In the genomic region with DNA sequence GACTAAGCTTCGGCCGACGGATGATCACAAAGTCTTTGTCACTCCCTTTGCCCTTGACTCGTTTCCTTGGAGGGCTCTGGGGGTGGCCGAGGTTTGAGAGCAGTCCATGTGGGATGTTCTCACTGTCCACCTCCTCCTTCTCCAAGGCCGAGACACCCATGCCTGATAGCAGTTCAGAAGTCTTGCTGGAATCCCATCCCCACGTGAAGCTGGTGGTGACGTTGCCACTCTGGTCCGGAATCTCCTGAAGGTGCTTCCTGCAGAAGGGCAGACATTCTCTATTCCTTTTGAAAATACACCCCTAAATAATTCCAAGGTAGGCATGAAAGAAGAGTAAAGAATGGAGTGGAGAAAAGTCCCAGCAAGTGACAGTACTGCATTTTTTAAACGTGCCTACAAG, we compare ENCODE assay signal across 7 mouse cellular contexts. TPM values are rescaled to one million over a fixed set of nuclear protein-coding genes. Genes with fewer than 3 reads are reported as not detected.
DNase-seq lines count a peak whose midpoint lies in the region; ATAC-seq lines count a peak whose summit lies in the region.

No protein-coding gene starts in this region.

- no peaks in the 10 kb centered on the region for H3K9me3 ChIP-seq in heart, embryonic 15.5 days (replicated peaks)

- H3K9ac ChIP-seq in heart, embryonic 15.5 days, result peak overlapping the region; percentile 49

- peak overlapping the region; percentile 89 for H3K4me3 ChIP-seq in heart, embryonic 15.5 days
- peak overlapping the region; percentile 75 for H3K4me3 ChIP-seq in macrophage (ENCODE audit: inconsistent target)

- intact Hi-C loops in left cerebral cortex, postnatal 36 days (cut with DNase I), result no loop called here

- no peak overlapping the region for H3K27ac ChIP-seq in heart, embryonic 15.5 days
- H3K27ac ChIP-seq in macrophage, result peak overlapping the region; percentile 62

- H3K27me3 ChIP-seq in heart, embryonic 15.5 days, result no peaks in the 10 kb centered on the region

- no peak for ATAC-seq in heart, embryonic 15.5 days (replicated peaks; ENCODE audit: insufficient number of reproducible peaks, insufficient read depth, low FRiP score, low read depth)

- H3K36me3 ChIP-seq in heart, embryonic 15.5 days, result peaks cover 19% of the 10 kb centered on the region
- 0 out of 2 replicates have a peak, but pooled peaks cover 5% of the 10 kb centered on the region for H3K36me3 ChIP-seq in macrophage (ENCODE audit: inconsistent target)

- peak; percentile 29 to 37 for DNase-seq in right cerebral cortex, postnatal 10 days (ENCODE audit: low spot score in 2 of 2)
- no peak for DNase-seq in right cerebral cortex, adult 2 months (ENCODE audit: low spot score in 2 of 2)
- peak; percentile 22 to 28 for DNase-seq in cerebellum, postnatal 10 days
- no peak for DNase-seq in left cerebral cortex, postnatal 36 days (ENCODE audit: low spot score in 2 of 2)
- DNase-seq in spleen, adult 12 weeks (ENCODE audit: low spot score), result no peak

- H3K4me2 ChIP-seq in heart, embryonic 15.5 days, result peak overlapping the region; percentile 63

- peaks cover 99% of the 10 kb centered on the region for H3K79me2 ChIP-seq in macrophage (ENCODE audit: inconsistent target)

- WGBS in heart, embryonic 15.5 days, result 22% methylated on average over 10 of the region's 10 CpGs
- 44% methylated on average over 10 of the region's 10 CpGs for WGBS in macrophage (ENCODE audit: missing documents)

- peaks cover 26% of the 10 kb centered on the region for H3K4me1 ChIP-seq in heart, embryonic 15.5 days (replicated peaks)

RNA-seq across cellular contexts. Expression of a gene that starts 0.9 kb away (rescaled TPM):
- polyA plus RNA-seq in heart, embryonic 15.5 days (2015; fragmentation: Nextera tagmentation; extraction: Ambion mirVana), result 1.5 and 2.2 TPM in 2 replicates
- 100 to 1,000 TPM in 2 of 26 experiments, 10 to 100 TPM in 22, 1 to 10 TPM in 2; 9.4 to 116 (median 55.5) TPM for total RNA-seq in macrophage (2018; cell fraction: chromatin; rRNA removed)
- 10 to 100 TPM; 21.2 to 97.6 (median 50.1) TPM for total RNA-seq in macrophage (2018; cell fraction: cytosol; rRNA removed)
- total RNA-seq in macrophage (2018; cell fraction: nucleus; rRNA removed), result 100 to 1,000 TPM in 3 of 26 experiments, 10 to 100 TPM in 23; 16.9 to 134 (median 60.0) TPM
- 27.7 to 35.1 TPM (median 34.0 TPM) in 3 replicates for polyA plus RNA-seq in macrophage (2018)
- total RNA-seq in left cerebral cortex, postnatal 36 days (2021), result 10 to 100 TPM; 61.1 to 68.9 TPM

RNA-seq across cellular contexts. Expression of a gene that starts 15.8 kb away (rescaled TPM):
- 18.4 and 24.0 TPM in 2 replicates for polyA plus RNA-seq in heart, embryonic 15.5 days (2015; fragmentation: Nextera tagmentation; extraction: Ambion mirVana)
- total RNA-seq in macrophage (2018; cell fraction: chromatin; rRNA removed), result 10 to 100 TPM in 17 of 26 experiments, 1 to 10 TPM in 9; 3.1 to 79.0 (median 15.4) TPM
- total RNA-seq in macrophage (2018; cell fraction: cytosol; rRNA removed), result 10 to 100 TPM in 9 of 26 experiments, 1 to 10 TPM in 16, under 1 TPM in 1; 0.53 to 15.6 (median 8.8) TPM
- total RNA-seq in macrophage (2018; cell fraction: nucleus; rRNA removed), result 10 to 100 TPM in 16 of 26 experiments, 1 to 10 TPM in 10; 2.5 to 68.6 (median 14.6) TPM
- polyA plus RNA-seq in macrophage (2018), result 11.8 to 12.1 TPM (median 11.9 TPM) in 3 replicates
- 1 to 10 TPM; 4.3 to 6.1 TPM for total RNA-seq in left cerebral cortex, postnatal 36 days (2021)

Comparison
In these comparisons a context has a peak if more than half of its experiments do, and no peak if none do; other contexts are left out.
1. DNase-seq: peak in right cerebral cortex, postnatal 10 days (2 of 2) and cerebellum, postnatal 10 days (2 of 2); none in right cerebral cortex, adult 2 months (0 of 2), left cerebral cortex, postnatal 36 days (0 of 2) and spleen, adult 12 weeks (single experiment).